Mouse (Mus musculus) forebrain, embryonic 11.5 days (tissue): Measurements from ENCODE around the gene Ppp3ca. TPM values are rescaled to one million over a fixed set of nuclear protein-coding genes. Genes with fewer than 3 reads are reported as not detected.

Experiments
- ATAC-seq: fragments of 200-750 bp; cut with Nextera tagmentation; replicated peaks from 2 replicates; pipeline ENCODE4 v1.8.0; 2017; ENCODE audit warnings: moderate TSS enrichment; ENCODE audit not compliant: low FRiP score
- DNase-seq: peaks from one replicate; pipeline ENCODE4 v3.0.0-alpha.2; 2017; ENCODE audit warnings: low spot score
- H3K27ac ChIP-seq: fragments of 300-500 bp; sonication (generic); 2 replicates; pipeline ENCODE4 v1.5.1; 2014; ENCODE audit warnings: low read depth, low read length
- H3K27me3 ChIP-seq: fragments of 300-500 bp; sonication (generic); 2 replicates; pipeline ENCODE4 v1.6.1; 2014; ENCODE audit warnings: mild to moderate bottlenecking, low read length, mixed read lengths; ENCODE audit not compliant: control insufficient read depth, insufficient read depth
- H3K36me3 ChIP-seq: fragments of 300-500 bp; sonication (generic); 2 replicates; pipeline ENCODE4 v1.6.1; 2014; ENCODE audit warnings: mild to moderate bottlenecking, low read length, moderate library complexity, mixed read lengths; ENCODE audit not compliant: control insufficient read depth, insufficient read depth
- H3K4me1 ChIP-seq: fragments of 300-500 bp; sonication (generic); replicated peaks from 2 replicates; pipeline ENCODE4 v1.6.1; 2014; ENCODE audit warnings: low read length, mixed read lengths; ENCODE audit not compliant: control insufficient read depth, insufficient read depth
- H3K4me2 ChIP-seq: fragments of 300-500 bp; sonication (generic); 2 replicates; pipeline ENCODE4 v1.6.1; 2014; ENCODE audit warnings: low read depth, mild to moderate bottlenecking, low read length, moderate library complexity, mixed read lengths; ENCODE audit not compliant: severe bottlenecking
- H3K4me3 ChIP-seq: fragments of 300-500 bp; sonication (generic); 2 replicates; pipeline ENCODE4 v1.5.1; 2014; ENCODE audit warnings: low read depth, low read length
- H3K9ac ChIP-seq: fragments of 300-500 bp; sonication (generic); 2 replicates; pipeline ENCODE4 v1.6.1; 2014; ENCODE audit warnings: low read length
- H3K9me3 ChIP-seq: fragments of 300-500 bp; sonication (generic); 2 replicates; pipeline ENCODE4 v1.6.1; 2016; ENCODE audit warnings: low read length, mixed read lengths; ENCODE audit not compliant: control insufficient read depth
- WGBS: fragments of 180-500 bp; shearing (Covaris S2); extraction: QIAGEN DNeasy Blood & Tissue Kit; methylation state at CpG from one replicate; pipeline ENCODE4 v1.1.7; 2014; 5-methylcytosine and 5-hydroxymethylcytosine counted together
- polyA plus RNA-seq: library from polyadenylated mRNA; unstranded; fragments of >200 nt; fragmentation: Nextera tagmentation; extraction: Ambion mirVana; gene quantifications from 2 replicates; pipeline ENCODE4 v1.2.1, GENCODE M21; 2014

Ppp3ca gene
- polyA plus RNA-seq, 1 experiment from 2014 or later, result 59.0 TPM

GRCm38 (mm10) chr3:136790261-136790871 lies 120.4 kb downstream of the Ppp3ca start:
- Histone ChIP-seq H3K27me3 (no peaks in the 10 kb centered on the region), H3K4me3 (no peak overlapping the region), H3K27ac (no peak overlapping the region), H3K4me2 (no peak overlapping the region), H3K9me3 (no peaks in the 10 kb centered on the region), H3K36me3 (no peaks in the 10 kb centered on the region), H3K9ac (no peak overlapping the region), H3K4me1 (no peaks in the 10 kb centered on the region)
- ATAC-seq (no peak), DNase-seq (no peak)
- 81% methylated on average over 4 of the region's 4 CpGs for WGBS

GRCm38 (mm10) chr3:136791404-136791803 lies 121.5 kb downstream of the Ppp3ca start:
- H3K4me3 ChIP-seq, result no peak overlapping the region
- no peak overlapping the region for H3K27ac ChIP-seq
- H3K4me1 ChIP-seq, result no peaks in the 10 kb centered on the region
- no peak for DNase-seq
- no peaks in the 10 kb centered on the region for H3K27me3 ChIP-seq
- no peak overlapping the region for H3K4me2 ChIP-seq
- no peak for ATAC-seq
- H3K36me3 ChIP-seq, result no peaks in the 10 kb centered on the region
- H3K9ac ChIP-seq, result no peak overlapping the region
- WGBS, result 89% methylated on average over 5 of the region's 5 CpGs
- no peaks in the 10 kb centered on the region for H3K9me3 ChIP-seq

GRCm38 (mm10) chr3:136791946-136792345 lies 122.0 kb downstream of the Ppp3ca start:
- no peak overlapping the region for H3K9ac ChIP-seq
- H3K27ac ChIP-seq, result no peak overlapping the region
- no peaks in the 10 kb centered on the region for H3K27me3 ChIP-seq
- no peaks in the 10 kb centered on the region for H3K4me1 ChIP-seq
- no peak for DNase-seq
- no peak overlapping the region for H3K4me2 ChIP-seq
- no peak for ATAC-seq
- no peaks in the 10 kb centered on the region for H3K36me3 ChIP-seq
- H3K4me3 ChIP-seq, result no peak overlapping the region
- WGBS, result 94% methylated on average over 2 of the region's 2 CpGs
- no peaks in the 10 kb centered on the region for H3K9me3 ChIP-seq

GRCm38 (mm10) chr3:136793411-136793810 lies 123.5 kb downstream of the Ppp3ca start:
- Histone ChIP-seq H3K27ac (no peak overlapping the region), H3K4me1 (no peaks in the 10 kb centered on the region), H3K4me2 (no peak overlapping the region), H3K27me3 (no peaks in the 10 kb centered on the region), H3K9ac (no peak overlapping the region), H3K4me3 (no peak overlapping the region), H3K36me3 (no peaks in the 10 kb centered on the region; the same call in 1 of the 2 replicates), H3K9me3 (no peaks in the 10 kb centered on the region)
- 96% methylated on average over 2 of the region's 2 CpGs for WGBS
- ATAC-seq (no peak), DNase-seq (no peak)

GRCm38 (mm10) chr3:136794426-136795217 lies 124.7 kb downstream of the Ppp3ca start:
- Histone ChIP-seq H3K36me3 (no peaks in the 10 kb centered on the region; the same call in 1 of the 2 replicates), H3K9me3 (no peaks in the 10 kb centered on the region), H3K4me2 (no peak overlapping the region), H3K27ac (no peak overlapping the region), H3K4me1 (no peaks in the 10 kb centered on the region), H3K4me3 (no peak overlapping the region), H3K27me3 (no peaks in the 10 kb centered on the region), H3K9ac (no peak overlapping the region)
- WGBS, result 87% methylated on average over 7 of the region's 7 CpGs
- ATAC-seq (no peak), DNase-seq (no peak)

- no peak overlapping the region for H3K27ac ChIP-seq
- no peak overlapping the region for H3K4me2 ChIP-seq
- no peaks in the 10 kb centered on the region; the same call in 1 of the 2 replicates for H3K36me3 ChIP-seq
- ATAC-seq (no peak), DNase-seq (no peak)
- H3K4me1 ChIP-seq, result no peaks in the 10 kb centered on the region
- no peak overlapping the region for H3K4me3 ChIP-seq
- no peaks in the 10 kb centered on the region for H3K27me3 ChIP-seq
- no peak overlapping the region for H3K9ac ChIP-seq
- WGBS, result 91% methylated on average over 3 of the region's 3 CpGs
- H3K9me3 ChIP-seq, result no peaks in the 10 kb centered on the region
Measured at GRCm38 (mm10) chr3:136798896-136799295, 129.0 kb downstream of the Ppp3ca start.

- Histone ChIP-seq H3K27ac (no peak overlapping the region), H3K4me3 (no peak overlapping the region), H3K4me2 (no peak overlapping the region), H3K9ac (no peak overlapping the region), H3K36me3 (no peaks in the 10 kb centered on the region; the same call in 1 of the 2 replicates), H3K9me3 (no peaks in the 10 kb centered on the region), H3K27me3 (no peaks in the 10 kb centered on the region), H3K4me1 (no peaks in the 10 kb centered on the region)
- 80% methylated on average over 4 of the region's 4 CpGs for WGBS
- ATAC-seq (no peak), DNase-seq (no peak)
Measured at GRCm38 (mm10) chr3:136802595-136802994, 132.7 kb downstream of the Ppp3ca start.

- ATAC-seq (no peak), DNase-seq (no peak)
- Histone ChIP-seq H3K27me3 (no peaks in the 10 kb centered on the region), H3K4me2 (no peak overlapping the region), H3K4me3 (no peak overlapping the region), H3K27ac (no peak overlapping the region), H3K9me3 (no peaks in the 10 kb centered on the region), H3K9ac (no peak overlapping the region), H3K36me3 (no peaks in the 10 kb centered on the region), H3K4me1 (no peaks in the 10 kb centered on the region)
- 93% methylated on average over 4 of the region's 4 CpGs for WGBS
Measured at GRCm38 (mm10) chr3:136805897-136806296, 136.0 kb downstream of the Ppp3ca start.
